Mouse (Mus musculus) B cell, adult 62 days (primary cell): ENCODE data around the gene Igf1. TPM values are rescaled to one million over a fixed set of nuclear protein-coding genes. Genes with fewer than 3 reads are reported as not detected.

ENCODE experiments used
- total RNA-seq: library from RNA; stranded (reverse); gene quantifications from 4 replicates; pipeline ENCODE4 v1.2.4, GENCODE M21; 2023

Gene Igf1
- total RNA-seq, result 0.94 to 1.5 TPM (median 0.98 TPM) in 4 replicates

GRCm38 (mm10) chr10:87858013-87858806 lies at the start of gene Igf1:
Igf1 (plus strand) TSS chr10:87858265.

Other genes starting within 250 kb of the Igf1 start
- gene Pmch, start 232.8 kb downstream of the Igf1 start, total RNA-seq, result not detected in 4 replicates